10 mouse cellular contexts compared by ENCODE assay signal in the genomic region with DNA sequence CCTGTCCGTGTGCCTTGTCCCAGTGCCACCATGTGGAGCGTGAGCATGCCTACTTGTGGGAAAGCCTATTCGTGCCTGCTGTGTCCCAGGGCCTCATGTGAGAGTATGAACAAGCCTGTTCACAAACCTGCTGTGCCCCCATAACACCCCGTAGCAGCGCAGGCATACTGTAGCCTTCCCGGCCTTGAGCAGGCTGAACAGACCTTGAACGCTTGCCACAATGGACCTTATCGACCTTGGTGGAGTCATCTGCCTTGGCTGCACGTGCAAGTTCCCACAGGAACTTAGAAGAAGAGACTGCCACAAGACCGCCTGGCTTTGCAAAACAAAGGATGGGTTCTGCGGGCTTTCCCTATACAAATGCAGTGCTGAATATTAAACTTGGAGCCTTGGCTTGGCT. TPM values are rescaled to one million over a fixed set of nuclear protein-coding genes. Genes with fewer than 3 reads are reported as not detected.
A peak's percentile ranks its signal among the peaks of the same experiment; 100 is the strongest.
DNase-seq lines count a peak whose midpoint lies in the region.
"Had no signal": no experiment of that assay in that cellular context is flagged by ENCODE, and none has a peak within 500 bp of the region (broad histone marks: within the 10 kb centered on the region; RNA-seq: fewer than 3 reads in every experiment).

No protein-coding gene starts in this region.

- intact Hi-C loops in heart, postnatal 10 days (cut with DNase I): loop anchor here (5.0 kb wide), 1 partner anchor 231 kb away; no protein-coding TSS in a partner anchor

- DNase-seq in cerebellum, postnatal 14 days: peak; percentile 17 to 24
- DNase-seq in cerebellum, adult 18-20 months: no peak
- peak; percentile 76 for DNase-seq in ovary, adult 18-20 months (ENCODE audit: low spot score)
- no peak for DNase-seq in ovary, postnatal 10 days (ENCODE audit: low spot score)
- peak; percentile 63 for DNase-seq in adrenal gland, postnatal 10 days
- peak; percentile 52 for DNase-seq in testis, postnatal 10 days (ENCODE audit: low spot score)
- no peak for DNase-seq in layer of hippocampus, adult 11-12 months (ENCODE audit: low spot score)
- no peak for DNase-seq in heart, postnatal 10 days
- DNase-seq: cerebellum, adult 9-11 months; gastrocnemius, postnatal 25 days had no signal

RNA-seq across cellular contexts. Expression of a gene that starts 45.4 kb away (rescaled TPM):
- 1 to 10 TPM; 2.0 to 4.8 TPM for total RNA-seq in adrenal gland, postnatal 10 days (2021)
- total RNA-seq in heart, postnatal 10 days (2021): 1 to 10 TPM; 1.3 to 1.5 TPM

Comparison
In these comparisons a context has a peak if more than half of its experiments do, and no peak if none do; other contexts are left out.
1. DNase-seq: peak in cerebellum, postnatal 14 days (2 of 2), ovary, adult 18-20 months (single experiment), adrenal gland, postnatal 10 days (single experiment) and testis, postnatal 10 days (single experiment); none in cerebellum, adult 18-20 months (0 of 2), ovary, postnatal 10 days (single experiment), layer of hippocampus, adult 11-12 months (single experiment) and heart, postnatal 10 days (0 of 2).